8 mouse cellular contexts compared by ENCODE assay signal in the genomic region with DNA sequence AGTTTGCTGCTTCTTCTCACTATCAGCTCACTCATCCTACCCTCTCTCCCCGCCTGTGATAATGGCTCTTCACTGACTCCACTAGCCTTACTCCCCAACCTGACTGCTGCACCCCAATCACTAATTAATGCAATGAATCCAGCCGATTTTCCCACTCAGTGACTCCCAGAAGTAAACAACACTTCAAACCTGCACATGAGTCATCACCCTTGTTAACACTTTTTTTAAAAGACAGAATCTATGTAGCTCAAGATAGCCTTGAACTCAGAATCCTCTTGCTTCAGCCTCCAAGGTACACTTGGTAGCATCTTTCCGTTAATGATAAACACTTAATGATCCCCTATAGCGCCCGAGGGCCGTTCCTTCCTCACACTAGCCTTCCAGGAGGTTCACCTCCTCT. TPM values are rescaled to one million over a fixed set of nuclear protein-coding genes. Genes with fewer than 3 reads are reported as not detected.
DNase-seq lines count a peak whose midpoint lies in the region; ATAC-seq and TF ChIP-seq lines count a peak whose summit lies in the region.

No protein-coding gene starts in this region.

- no peaks in the 10 kb centered on the region for H3K79me2 ChIP-seq in myocyte (ENCODE audit: control insufficient read depth, insufficient read depth)

- peaks cover 8% of the 10 kb centered on the region; the same call in 1 of the 2 replicates for H3K36me3 ChIP-seq in kidney, embryonic 15.5 days
- H3K36me3 ChIP-seq in hindbrain, embryonic 16.5 days (ENCODE audit: control insufficient read depth, insufficient read depth, low read length): no peaks in the 10 kb centered on the region; the same call in 1 of the 2 replicates
- no peaks in the 10 kb centered on the region for H3K36me3 ChIP-seq in myocyte (ENCODE audit: control insufficient read depth, insufficient read depth)

- peaks cover 30% of the 10 kb centered on the region for H3K4me1 ChIP-seq in kidney, embryonic 15.5 days
- peaks cover 15% of the 10 kb centered on the region for H3K4me1 ChIP-seq in hindbrain, embryonic 16.5 days (ENCODE audit: control insufficient read depth, insufficient read depth, low read depth, low read length)

- TF ChIP-seq POLR2A in myocyte (IDR thresholded peaks at IDR 0.05; ENCODE audit: insufficient read length, low read depth): no peak

- ATAC-seq in kidney, embryonic 15.5 days (replicated peaks; ENCODE audit: low FRiP score): no peak
- ATAC-seq in hindbrain, embryonic 16.5 days: no peak

- no peaks in the 10 kb centered on the region for H3K9me3 ChIP-seq in kidney, embryonic 15.5 days (replicated peaks)
- no peaks in the 10 kb centered on the region for H3K9me3 ChIP-seq in hindbrain, embryonic 16.5 days (ENCODE audit: control insufficient read depth, low read length)

- H3K27ac ChIP-seq in kidney, embryonic 15.5 days: peak overlapping the region; percentile 67
- peak overlapping the region; percentile 89 for H3K27ac ChIP-seq in hindbrain, embryonic 16.5 days (ENCODE audit: low read depth, low read length)

- peak overlapping the region; percentile 17 for H3ac ChIP-seq in myocyte (ENCODE audit: control insufficient read depth, insufficient read length)

- H3K9ac ChIP-seq in kidney, embryonic 15.5 days: peak overlapping the region; percentile 82
- peak overlapping the region; percentile 92 for H3K9ac ChIP-seq in hindbrain, embryonic 16.5 days (ENCODE audit: low read depth, low read length)

- 4% methylated on average over 6 of the region's 6 CpGs for WGBS in kidney, embryonic 15.5 days
- 4% methylated on average over 6 of the region's 6 CpGs for WGBS in hindbrain, embryonic 16.5 days

- peaks cover 26% of the 10 kb centered on the region for H3K27me3 ChIP-seq in kidney, embryonic 15.5 days
- peaks cover 5% of the 10 kb centered on the region for H3K27me3 ChIP-seq in hindbrain, embryonic 16.5 days (replicated peaks; ENCODE audit: control insufficient read depth, insufficient read depth, low read length)
- H3K27me3 ChIP-seq in myocyte (ENCODE audit: control insufficient read depth, insufficient read depth, insufficient read length): peaks cover 17% of the 10 kb centered on the region

- no peak for DNase-seq in kidney, postnatal 36 days
- DNase-seq in brain, adult 2 months (ENCODE audit: low read depth, low spot score): peak; percentile 54
- DNase-seq in thymus, postnatal 14 days: no peak
- DNase-seq in cerebellum, adult 11-12 months: no peak
- DNase-seq in urinary bladder, adult 18-20 months (ENCODE audit: low spot score in 2 of 2): no peak

- peak overlapping the region; percentile 81 for H3K4me2 ChIP-seq in kidney, embryonic 15.5 days
- peak overlapping the region; percentile 85 for H3K4me2 ChIP-seq in hindbrain, embryonic 16.5 days (ENCODE audit: low read length)
- peak overlapping the region; percentile 97 for H3K4me2 ChIP-seq in myocyte (ENCODE audit: low read depth)

- H3K4me3 ChIP-seq in kidney, embryonic 15.5 days (replicated peaks): peak overlapping the region; percentile 79
- H3K4me3 ChIP-seq in hindbrain, embryonic 16.5 days (ENCODE audit: low read length): peak overlapping the region; percentile 78
- peak overlapping the region; percentile 49 for H3K4me3 ChIP-seq in myocyte

TF ChIP-seq in myocyte, 11 proteins besides CTCF, POLR2A, EP300 and RAD21:
- TF ChIP-seq MAX (IDR thresholded peaks at IDR 0.05; ENCODE audit: low read depth) (no peak), CEBPB (IDR thresholded peaks at IDR 0.05; ENCODE audit: insufficient read depth, poor library complexity, severe bottlenecking) (no peak), REST (IDR thresholded peaks at IDR 0.05; ENCODE audit: insufficient read depth, insufficient read length) (no peak)

RNA-seq across cellular contexts. Expression of a gene that starts 0.8 kb away (rescaled TPM):
- 12.6 and 14.5 TPM in 2 replicates for polyA plus RNA-seq in kidney, embryonic 15.5 days (2015; fragmentation: Nextera tagmentation; extraction: Ambion mirVana)
- 22.6 and 23.2 TPM in 2 replicates for polyA plus RNA-seq in hindbrain, embryonic 16.5 days (2015; fragmentation: Nextera tagmentation; extraction: Ambion mirVana)
- 7.2 TPM for polyA plus RNA-seq in myocyte (2012; fragmentation: generic; extraction: Trizol)

RNA-seq across cellular contexts. Expression of a gene that starts 3.1 kb away (rescaled TPM):
- polyA plus RNA-seq in kidney, embryonic 15.5 days (2015; fragmentation: Nextera tagmentation; extraction: Ambion mirVana): 16.9 and 22.4 TPM in 2 replicates
- polyA plus RNA-seq in hindbrain, embryonic 16.5 days (2015; fragmentation: Nextera tagmentation; extraction: Ambion mirVana): 137 and 165 TPM in 2 replicates
- not detected for polyA plus RNA-seq in myocyte (2012; fragmentation: generic; extraction: Trizol)

RNA-seq across cellular contexts. Expression of a gene that starts 32.6 kb away (rescaled TPM):
- polyA plus RNA-seq in kidney, embryonic 15.5 days (2015; fragmentation: Nextera tagmentation; extraction: Ambion mirVana): not detected in 2 replicates
- 0.03 and 0.04 TPM in 2 replicates for polyA plus RNA-seq in hindbrain, embryonic 16.5 days (2015; fragmentation: Nextera tagmentation; extraction: Ambion mirVana)
- polyA plus RNA-seq in myocyte (2012; fragmentation: generic; extraction: Trizol): not detected

RNA-seq across cellular contexts. Expression of a gene that starts 59.2 kb away (rescaled TPM):
- 811 and 867 TPM in 2 replicates for polyA plus RNA-seq in kidney, embryonic 15.5 days (2015; fragmentation: Nextera tagmentation; extraction: Ambion mirVana)
- polyA plus RNA-seq in hindbrain, embryonic 16.5 days (2015; fragmentation: Nextera tagmentation; extraction: Ambion mirVana): 379 and 403 TPM in 2 replicates
- 130 TPM for polyA plus RNA-seq in myocyte (2012; fragmentation: generic; extraction: Trizol)

RNA-seq across cellular contexts. Expression of a gene that starts 59.2 kb away (rescaled TPM):
- 1.8 and 2.7 TPM in 2 replicates for polyA plus RNA-seq in kidney, embryonic 15.5 days (2015; fragmentation: Nextera tagmentation; extraction: Ambion mirVana)
- polyA plus RNA-seq in hindbrain, embryonic 16.5 days (2015; fragmentation: Nextera tagmentation; extraction: Ambion mirVana): 3.5 and 3.6 TPM in 2 replicates
- polyA plus RNA-seq in myocyte (2012; fragmentation: generic; extraction: Trizol): 1.5 TPM

Comparison
In these comparisons a context has a peak if more than half of its experiments do, and no peak if none do; other contexts are left out.
1. RNA of a gene that starts 3.1 kb away (polyA plus RNA-seq): 137 to 165 TPM in hindbrain, embryonic 16.5 days and 16.9 to 22.4 TPM in kidney, embryonic 15.5 days; not detected in myocyte (single experiment); every median in the first group is over 10 times any median in the second.
2. Peak in every context shown above with its lines, with median percentiles within 50 percentile points of each other: H3K4me2 ChIP-seq and H3K4me3 ChIP-seq.